Mouse (Mus musculus): ENCODE data around the gene Map3k21. TPM values are rescaled to one million over a fixed set of nuclear protein-coding genes. Genes with fewer than 3 reads are reported as not detected.

Map3k21 gene
- polyA plus RNA-seq, 1 experiment from 2014 or later: 0.08 TPM

GRCm38 (mm10) chr8:125897388-125897787 is 12.9 kb upstream of the Map3k21 start:
- no peaks in the 10 kb centered on the region for H3K9me3 ChIP-seq (replicated peaks)
- no peaks in the 10 kb centered on the region for H3K36me3 ChIP-seq (ENCODE audit: poor library complexity, severe bottlenecking)
- no peak for ATAC-seq
- H3K27me3 ChIP-seq: peaks cover 28% of the 10 kb centered on the region
- peak overlapping the region; percentile 80 for H3K9ac ChIP-seq
- peaks cover 12% of the 10 kb centered on the region for H3K4me1 ChIP-seq
- H3K4me3 ChIP-seq: peak overlapping the region; percentile 59
- H3K4me2 ChIP-seq: peak overlapping the region; percentile 86
- no peak overlapping the region for H3K27ac ChIP-seq
- 58% methylated on average over 11 of the region's 11 CpGs for WGBS

GRCm38 (mm10) chr8:125897868-125898788 is 12.1 kb upstream of the Map3k21 start, which contains the start of gene Pcnx2:
Gene Pcnx2, minus strand, starts transcription at chr8:125898317.
- Histone ChIP-seq H3K9ac (peak within 1 kb of the TSS; percentile 80), H3K9me3 (replicated peaks) (no peaks in the 10 kb centered on the region), H3K4me2 (peak within 1 kb of the TSS; percentile 86), H3K36me3 (ENCODE audit: poor library complexity, severe bottlenecking) (no peaks in the 10 kb centered on the region), H3K4me1 (peaks cover 12% of the 10 kb centered on the region), H3K27me3 (peaks cover 28% of the 10 kb centered on the region), H3K4me3 (peak within 1 kb of the TSS; percentile 59), H3K27ac (peak within 1 kb of the TSS; percentile 44; the same call in 1 of the 2 replicates)
- peak; percentile 92 for ATAC-seq
- 5% methylated on average over 44 of the region's 44 CpGs for WGBS

GRCm38 (mm10) chr8:125898899-125899298 is 11.4 kb upstream of the Map3k21 start:
- H3K27me3 ChIP-seq: peaks cover 28% of the 10 kb centered on the region
- no peaks in the 10 kb centered on the region for H3K36me3 ChIP-seq (ENCODE audit: poor library complexity, severe bottlenecking)
- 0 out of 2 replicates have a peak, but pooled peaks have one; percentile 34 for ATAC-seq
- H3K4me2 ChIP-seq: peak overlapping the region; percentile 86
- 0 out of 2 replicates have a peak overlapping the region, but pooled peaks have one; percentile 80 for H3K9ac ChIP-seq
- peaks cover 12% of the 10 kb centered on the region for H3K4me1 ChIP-seq
- 0 out of 2 replicates have a peak overlapping the region, but pooled peaks have one; percentile 59 for H3K4me3 ChIP-seq
- 0% methylated on average over 6 of the region's 6 CpGs for WGBS
- 0 out of 2 replicates have a peak overlapping the region, but pooled peaks have one; percentile 25 for H3K27ac ChIP-seq
- H3K9me3 ChIP-seq (replicated peaks): no peaks in the 10 kb centered on the region

- H3K27ac ChIP-seq: no peak overlapping the region
- H3K4me3 ChIP-seq: no peak overlapping the region
- 27% methylated on average over 2 of the region's 2 CpGs for WGBS
- no peak overlapping the region for H3K4me2 ChIP-seq
- no peaks in the 10 kb centered on the region for H3K36me3 ChIP-seq (ENCODE audit: poor library complexity, severe bottlenecking)
- peaks cover 28% of the 10 kb centered on the region for H3K27me3 ChIP-seq
- peaks cover 12% of the 10 kb centered on the region for H3K4me1 ChIP-seq
- no peak for ATAC-seq
- no peaks in the 10 kb centered on the region for H3K9me3 ChIP-seq (replicated peaks)
- H3K9ac ChIP-seq: no peak overlapping the region
These were observed 9.1 kb upstream of the Map3k21 start for GRCm38 (mm10) chr8:125901167-125901566.

GRCm38 (mm10) chr8:125902521-125902920 is 7.7 kb upstream of the Map3k21 start:
- Histone ChIP-seq H3K27ac (no peak overlapping the region), H3K9me3 (replicated peaks) (no peaks in the 10 kb centered on the region), H3K4me1 (peaks cover 12% of the 10 kb centered on the region), H3K36me3 (ENCODE audit: poor library complexity, severe bottlenecking) (no peaks in the 10 kb centered on the region), H3K27me3 (peaks cover 25% of the 10 kb centered on the region), H3K4me3 (no peak overlapping the region), H3K4me2 (no peak overlapping the region), H3K9ac (no peak overlapping the region)
- ATAC-seq: no peak
- WGBS: 39% methylated on average over 3 of the region's 3 CpGs

- peaks cover 36% of the 10 kb centered on the region for H3K27me3 ChIP-seq
- no peaks in the 10 kb centered on the region for H3K36me3 ChIP-seq (ENCODE audit: poor library complexity, severe bottlenecking)
- H3K9ac ChIP-seq: no peak overlapping the region
- no peak overlapping the region for H3K4me3 ChIP-seq
- no peak overlapping the region for H3K27ac ChIP-seq
- H3K9me3 ChIP-seq (replicated peaks): no peaks in the 10 kb centered on the region
- peaks cover 5% of the 10 kb centered on the region for H3K4me1 ChIP-seq
- ATAC-seq: no peak
- WGBS: 69% methylated on average over 2 of the region's 2 CpGs
- H3K4me2 ChIP-seq: no peak overlapping the region
These were observed 4.9 kb upstream of the Map3k21 start for GRCm38 (mm10) chr8:125905341-125905740.

- peaks cover 55% of the 10 kb centered on the region for H3K27me3 ChIP-seq
These were observed 2.9 kb upstream of the Map3k21 start for GRCm38 (mm10) chr8:125907311-125907710.

GRCm38 (mm10) chr8:125909661-125910364 is 437 bp upstream of the Map3k21 start:
- Histone ChIP-seq H3K4me2 (peak overlapping the region; percentile 96), H3K9ac (no peak overlapping the region), H3K9me3 (replicated peaks) (no peaks in the 10 kb centered on the region), H3K27me3 (peaks cover 70% of the 10 kb centered on the region), H3K4me1 (peaks cover 15% of the 10 kb centered on the region), H3K27ac (no peak overlapping the region), H3K36me3 (ENCODE audit: poor library complexity, severe bottlenecking) (no peaks in the 10 kb centered on the region), H3K4me3 (peak overlapping the region; percentile 51)
- ATAC-seq: no peak
- WGBS: 5% methylated on average over 30 of the region's 30 CpGs

More at GRCm38 (mm10) chr8:125907311-125907710, 2.9 kb upstream of the Map3k21 start:
- Histone ChIP-seq H3K4me1 (peaks cover 15% of the 10 kb centered on the region), H3K4me2 (no peak overlapping the region), H3K36me3 (ENCODE audit: poor library complexity, severe bottlenecking) (no peaks in the 10 kb centered on the region), H3K4me3 (no peak overlapping the region), H3K9me3 (replicated peaks) (no peaks in the 10 kb centered on the region), H3K9ac (no peak overlapping the region), H3K27ac (no peak overlapping the region)
- no peak for ATAC-seq
- 71% methylated on average over 2 of the region's 2 CpGs for WGBS

GRCm38 (mm10) chr8:125911229-125911580 is 955 bp downstream of the Map3k21 start:
- H3K9ac ChIP-seq: peak overlapping the region; percentile 53
- H3K27ac ChIP-seq: no peak overlapping the region
- H3K4me2 ChIP-seq: peak overlapping the region; percentile 96
- 3% methylated on average over 31 of the region's 31 CpGs for WGBS
- no peaks in the 10 kb centered on the region for H3K36me3 ChIP-seq (ENCODE audit: poor library complexity, severe bottlenecking)
- H3K9me3 ChIP-seq (replicated peaks): no peaks in the 10 kb centered on the region
- H3K27me3 ChIP-seq: peaks cover 70% of the 10 kb centered on the region
- H3K4me1 ChIP-seq: peaks cover 15% of the 10 kb centered on the region
- ATAC-seq: no peak
- H3K4me3 ChIP-seq: peak overlapping the region; percentile 51

- 83% methylated on average over 4 of the region's 4 CpGs for WGBS
- no peak overlapping the region for H3K4me3 ChIP-seq
These were observed 3.0 kb downstream of the Map3k21 start for GRCm38 (mm10) chr8:125913206-125913605.

GRCm38 (mm10) chr8:125914386-125914785 is 4.1 kb downstream of the Map3k21 start:
- Histone ChIP-seq H3K4me2 (no peak overlapping the region), H3K4me1 (peaks cover 15% of the 10 kb centered on the region), H3K27me3 (peaks cover 44% of the 10 kb centered on the region), H3K9ac (no peak overlapping the region), H3K27ac (no peak overlapping the region), H3K4me3 (no peak overlapping the region), H3K36me3 (ENCODE audit: poor library complexity, severe bottlenecking) (no peaks in the 10 kb centered on the region), H3K9me3 (replicated peaks) (no peaks in the 10 kb centered on the region)
- 86% methylated on average over 9 of the region's 9 CpGs for WGBS
- no peak for ATAC-seq

More at GRCm38 (mm10) chr8:125913206-125913605, 3.0 kb downstream of the Map3k21 start:
- peaks cover 15% of the 10 kb centered on the region for H3K4me1 ChIP-seq
- H3K27me3 ChIP-seq: peaks cover 56% of the 10 kb centered on the region
- no peak for ATAC-seq
- H3K27ac ChIP-seq: no peak overlapping the region
- H3K36me3 ChIP-seq (ENCODE audit: poor library complexity, severe bottlenecking): no peaks in the 10 kb centered on the region
- no peaks in the 10 kb centered on the region for H3K9me3 ChIP-seq (replicated peaks)
- no peak overlapping the region for H3K9ac ChIP-seq
- H3K4me2 ChIP-seq: no peak overlapping the region

- WGBS: 83% methylated on average over 10 of the region's 10 CpGs
- no peak for ATAC-seq
- no peak overlapping the region for H3K4me3 ChIP-seq
These were observed 6.8 kb downstream of the Map3k21 start for GRCm38 (mm10) chr8:125917013-125917412.

More at GRCm38 (mm10) chr8:125917013-125917412, 6.8 kb downstream of the Map3k21 start:
- H3K9ac ChIP-seq: no peak overlapping the region
- H3K4me1 ChIP-seq: peaks cover 7% of the 10 kb centered on the region; the same call in 1 of the 2 replicates
- H3K27me3 ChIP-seq: peaks cover 18% of the 10 kb centered on the region
- H3K27ac ChIP-seq: no peak overlapping the region
- H3K36me3 ChIP-seq (ENCODE audit: poor library complexity, severe bottlenecking): no peaks in the 10 kb centered on the region
- H3K4me2 ChIP-seq: no peak overlapping the region
- H3K9me3 ChIP-seq (replicated peaks): no peaks in the 10 kb centered on the region

Data from forebrain, embryonic 13.5 days (tissue).